Mouse (Mus musculus) testis, postnatal 14 days (tissue): ENCODE data around the gene Fbxo31.
A peak's percentile ranks its signal among the peaks of the same experiment; 100 is the strongest.

ENCODE experiments used
- DNase-seq: peaks from one replicate; pipeline ENCODE4 v3.0.0; 2021; ENCODE audit warnings: low spot score

Gene Fbxo31

GRCm38 (mm10) chr8:121588750-121589149 lies 10.1 kb upstream of the Fbxo31 start:
- DNase-seq = no peak

- peak; percentile 98 for DNase-seq
Measured at GRCm38 (mm10) chr8:121585159-121585825, 6.7 kb upstream of the Fbxo31 start.

GRCm38 (mm10) chr8:121584730-121585129 lies 6.1 kb upstream of the Fbxo31 start:
- no peak for DNase-seq

GRCm38 (mm10) chr8:121583653-121584052 lies 5.0 kb upstream of the Fbxo31 start:
- no peak for DNase-seq

- no peak for DNase-seq
Measured at GRCm38 (mm10) chr8:121580465-121580864, 1.9 kb upstream of the Fbxo31 start.

GRCm38 (mm10) chr8:121577751-121578675 lies 593 bp downstream of the Fbxo31 start:
- no peak for DNase-seq

GRCm38 (mm10) chr8:121575661-121576060 lies 2.9 kb downstream of the Fbxo31 start:
- no peak for DNase-seq

- no peak for DNase-seq
Measured at GRCm38 (mm10) chr8:121573275-121573674, 5.3 kb downstream of the Fbxo31 start.

- no peak for DNase-seq
Measured at GRCm38 (mm10) chr8:121572121-121572520, 6.5 kb downstream of the Fbxo31 start.

GRCm38 (mm10) chr8:121570801-121571200 lies 7.8 kb downstream of the Fbxo31 start:
- no peak for DNase-seq

- no peak for DNase-seq
Measured at GRCm38 (mm10) chr8:121570335-121570734, 8.3 kb downstream of the Fbxo31 start.

- DNase-seq = no peak
Measured at GRCm38 (mm10) chr8:121568321-121568720, 10.3 kb downstream of the Fbxo31 start.

GRCm38 (mm10) chr8:121563701-121564100 lies 14.9 kb downstream of the Fbxo31 start:
- DNase-seq = no peak

- DNase-seq = peak; percentile 91
Measured at GRCm38 (mm10) chr8:121562941-121563351, 15.7 kb downstream of the Fbxo31 start.

GRCm38 (mm10) chr8:121561636-121562345 lies 16.8 kb downstream of the Fbxo31 start:
- DNase-seq = no peak

GRCm38 (mm10) chr8:121560432-121561100 lies 18.0 kb downstream of the Fbxo31 start:
- no peak for DNase-seq

GRCm38 (mm10) chr8:121559801-121560200 lies 18.8 kb downstream of the Fbxo31 start:
- DNase-seq = no peak

GRCm38 (mm10) chr8:121558538-121558937 lies 20.1 kb downstream of the Fbxo31 start:
- DNase-seq = no peak

GRCm38 (mm10) chr8:121557746-121558145 lies 20.9 kb downstream of the Fbxo31 start:
- DNase-seq = no peak

GRCm38 (mm10) chr8:121553831-121554475 lies 24.7 kb downstream of the Fbxo31 start:
- DNase-seq = no peak

- no peak for DNase-seq
Measured at GRCm38 (mm10) chr8:121552506-121552905, 26.1 kb downstream of the Fbxo31 start.
